Mouse (Mus musculus) kidney, postnatal 0 days (tissue): ENCODE measurements around the gene Msl1. TPM values are rescaled to one million over a fixed set of nuclear protein-coding genes. Genes with fewer than 3 reads are reported as not detected.
"Not testable (repeated sequence)": the region's sequence is repeated elsewhere in the genome, so short reads cannot be mapped to it uniquely, and the experiment has no call there.

Experiments
- ATAC-seq: fragments of 200-750 bp; cut with Nextera tagmentation; replicated peaks from 2 replicates; pipeline ENCODE4 v1.8.0; 2017; ENCODE audit warnings: low read depth, moderate number of reproducible peaks, moderate TSS enrichment, moderate library complexity; ENCODE audit not compliant: low FRiP score
- DNase-seq: peaks from one replicate; pipeline ENCODE4 v3.0.0-alpha.2; 2016; ENCODE audit warnings: low spot score
- H3K27ac ChIP-seq: fragments of 300-500 bp; sonication (generic); 2 replicates; pipeline ENCODE4 v1.5.1; 2014; ENCODE audit warnings: mild to moderate bottlenecking
- H3K27me3 ChIP-seq: fragments of 300-500 bp; sonication (generic); 2 replicates; pipeline ENCODE4 v1.6.1; 2014; ENCODE audit warnings: low read length, mixed read lengths; ENCODE audit not compliant: insufficient read depth
- H3K36me3 ChIP-seq: fragments of 300-500 bp; sonication (generic); 2 replicates; pipeline ENCODE4 v1.6.1; 2014; ENCODE audit warnings: low read length, mixed read lengths; ENCODE audit not compliant: insufficient read depth
- H3K4me1 ChIP-seq: fragments of 300-500 bp; sonication (generic); replicated peaks from 2 replicates; pipeline ENCODE4 v1.6.1; 2014; ENCODE audit warnings: antibody characterized with exemption, low read length, mixed read lengths; ENCODE audit not compliant: insufficient read depth
- H3K4me2 ChIP-seq: fragments of 300-500 bp; sonication (generic); 2 replicates; pipeline ENCODE4 v1.6.1; 2014; ENCODE audit warnings: mild to moderate bottlenecking, low read length, moderate library complexity, mixed read lengths
- H3K4me3 ChIP-seq: fragments of 300-500 bp; sonication (generic); replicated peaks from 2 replicates; pipeline ENCODE4 v1.5.1; 2014; ENCODE audit warnings: low read depth, low read length
- H3K9ac ChIP-seq: fragments of 300-500 bp; sonication (generic); 2 replicates; pipeline ENCODE4 v1.6.1; 2014; ENCODE audit warnings: low read depth, low read length
- H3K9me3 ChIP-seq: fragments of 300-500 bp; sonication (generic); replicated peaks from 2 replicates; pipeline ENCODE4 v1.6.1; 2016; ENCODE audit warnings: low read length, inconsistent platforms, mixed read lengths
- CTCF ChIP-seq: IDR thresholded peaks from 2 replicates; pipeline ENCODE4 v1.5.1; 2016; ENCODE audit warnings: antibody characterized with exemption, low read depth, mild to moderate bottlenecking, moderate library complexity
- WGBS: fragments of 180-500 bp; shearing (Covaris S2); extraction: QIAGEN DNeasy Blood & Tissue Kit; methylation state at CpG from one replicate; pipeline ENCODE4 v1.1.7; 2014; 5-methylcytosine and 5-hydroxymethylcytosine counted together
- polyA plus RNA-seq: library from polyadenylated mRNA; unstranded; fragments of >200 nt; fragmentation: Nextera tagmentation; extraction: Ambion mirVana; gene quantifications from 2 replicates; pipeline ENCODE4 v1.2.1, GENCODE M21; 2015

The Msl1 gene
- polyA plus RNA-seq, 1 experiment from 2014 or later: 19.3 TPM

DNA sequence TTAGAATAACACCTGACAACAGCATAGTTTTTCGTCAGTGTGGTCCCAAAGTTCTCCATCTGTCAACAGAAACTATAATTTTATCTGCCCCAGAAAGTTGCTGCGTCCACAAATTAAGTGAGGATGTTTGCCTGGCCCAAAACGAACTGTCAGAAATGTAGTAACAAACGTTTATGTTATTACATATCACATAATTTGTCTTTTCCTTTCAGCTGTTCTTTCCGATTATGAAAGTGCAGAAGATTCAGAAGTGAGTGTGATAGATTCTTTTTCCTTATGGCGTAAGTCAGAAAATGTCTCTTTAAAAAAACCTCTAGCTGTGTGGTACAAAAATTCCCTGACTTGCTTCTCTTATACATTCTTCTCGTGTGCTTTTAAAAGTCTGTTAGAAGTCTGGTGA lies 15.4 kb downstream of the Msl1 start:
- Histone ChIP-seq H3K9me3 (no peaks in the 10 kb centered on the region), H3K27me3 (no peaks in the 10 kb centered on the region), H3K27ac (0 out of 2 replicates have a peak overlapping the region, but pooled peaks have one; percentile 99), H3K9ac (peak overlapping the region; percentile 92; the same call in 1 of the 2 replicates), H3K4me2 (peak overlapping the region; percentile 83), H3K4me1 (0 out of 2 replicates have a peak, but pooled peaks cover 3% of the 10 kb centered on the region), H3K36me3 (peaks cover 23% of the 10 kb centered on the region), H3K4me3 (peak overlapping the region; percentile 85; the same call in 1 of the 2 replicates)
- ATAC-seq (no peak), DNase-seq (no peak)
- WGBS: 63% methylated on average over 7 of the region's 7 CpGs
- TF ChIP-seq CTCF: no peak

- H3K4me1 ChIP-seq: no peaks in the 10 kb centered on the region
- WGBS: 88% methylated on average over 1 of the region's 1 CpGs
- H3K36me3 ChIP-seq: peaks cover 44% of the 10 kb centered on the region
- no peak overlapping the region for H3K4me2 ChIP-seq
- DNase-seq (no peak), ATAC-seq (no peak)
- H3K9ac ChIP-seq: no peak overlapping the region
- no peaks in the 10 kb centered on the region for H3K27me3 ChIP-seq
- no peak overlapping the region for H3K4me3 ChIP-seq
- H3K27ac ChIP-seq: no peak overlapping the region
- no peak for TF ChIP-seq CTCF
- H3K9me3 ChIP-seq: no peaks in the 10 kb centered on the region
Measured at GRCm38 (mm10) chr11:98816706-98817239, 21.5 kb downstream of the Msl1 start.

- no peak overlapping the region for H3K4me3 ChIP-seq
- ATAC-seq: no peak
Measured at GRCm38 (mm10) chr11:98820968-98821367, 25.7 kb downstream of the Msl1 start.

DNA sequence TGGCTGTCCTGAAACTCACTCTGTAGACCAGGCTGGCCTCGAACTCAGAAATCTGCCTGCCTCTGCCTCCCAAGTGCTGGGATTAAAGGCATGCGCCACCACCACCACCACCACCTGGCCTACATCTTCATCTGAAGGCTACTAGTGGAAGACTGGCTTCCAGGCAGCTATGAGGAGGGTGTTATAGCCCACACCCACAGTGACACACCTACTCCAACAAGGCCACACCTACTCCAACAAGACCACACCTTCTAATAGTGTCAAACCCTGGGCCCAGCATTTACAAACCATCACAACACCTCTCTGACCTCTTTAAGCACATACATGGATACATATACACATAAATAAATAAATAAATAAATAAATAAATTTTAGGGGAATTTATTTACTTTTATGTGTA lies 30.8 kb downstream of the Msl1 start:
- not testable (repeated sequence) for H3K27ac ChIP-seq, ATAC-seq
- 97% methylated on average over 2 of the region's 2 CpGs for WGBS

More at GRCm38 (mm10) chr11:98820968-98821367, 25.7 kb downstream of the Msl1 start:
- Histone ChIP-seq H3K36me3 (peaks cover 61% of the 10 kb centered on the region), H3K9me3 (no peaks in the 10 kb centered on the region), H3K27ac (no peak overlapping the region), H3K27me3 (no peaks in the 10 kb centered on the region), H3K9ac (no peak overlapping the region), H3K4me2 (no peak overlapping the region), H3K4me1 (no peaks in the 10 kb centered on the region)
- WGBS: 94% methylated on average over 5 of the region's 5 CpGs
- DNase-seq: no peak
- TF ChIP-seq CTCF: no peak

GRCm38 (mm10) chr11:98827877-98828276 lies 32.6 kb downstream of the Msl1 start:
- H3K9ac ChIP-seq: no peak overlapping the region
- TF ChIP-seq CTCF: no peak
- 87% methylated on average over 2 of the region's 2 CpGs for WGBS
- DNase-seq (no peak), ATAC-seq (no peak)
- H3K36me3 ChIP-seq: peaks cover 63% of the 10 kb centered on the region
- H3K9me3 ChIP-seq: no peaks in the 10 kb centered on the region
- no peak overlapping the region for H3K4me2 ChIP-seq
- no peaks in the 10 kb centered on the region for H3K27me3 ChIP-seq
- no peaks in the 10 kb centered on the region for H3K4me1 ChIP-seq
- H3K4me3 ChIP-seq: no peak overlapping the region
- no peak overlapping the region for H3K27ac ChIP-seq

More for the DNA sequence above, 30.8 kb downstream of the Msl1 start:
- H3K9me3 ChIP-seq, H3K4me1 ChIP-seq, H3K4me2 ChIP-seq, H3K9ac ChIP-seq, DNase-seq, H3K27me3 ChIP-seq, H3K4me3 ChIP-seq: not testable (repeated sequence)
- H3K36me3 ChIP-seq: peaks cover 67% of the 10 kb centered on the region

GRCm38 (mm10) chr11:98829091-98829775 lies 33.9 kb downstream of the Msl1 start:
- no peaks in the 10 kb centered on the region for H3K4me1 ChIP-seq
- no peak overlapping the region for H3K4me2 ChIP-seq
- H3K9ac ChIP-seq: no peak overlapping the region
- H3K4me3 ChIP-seq: no peak overlapping the region
- no peak overlapping the region for H3K27ac ChIP-seq
- 66% methylated on average over 12 of the region's 12 CpGs for WGBS
- peak; percentile 82 for DNase-seq
- no peaks in the 10 kb centered on the region for H3K9me3 ChIP-seq
- ATAC-seq: no peak
- H3K36me3 ChIP-seq: peaks cover 65% of the 10 kb centered on the region
- no peaks in the 10 kb centered on the region for H3K27me3 ChIP-seq
- peak; percentile 85 for TF ChIP-seq CTCF
